Mouse (Mus musculus) adrenal gland, postnatal 36 days (tissue): Measurements from ENCODE around the gene Pcgf6. TPM values are rescaled to one million over a fixed set of nuclear protein-coding genes. Genes with fewer than 3 reads are reported as not detected.

Experiments used
- DNase-seq, 2 experiments: peaks; one replicate each; pipeline ENCODE4 v3.0.0; 2021; ENCODE audit warnings: mixed read lengths in 1 of 2
- long read RNA-seq, 2 experiments: library from polyadenylated mRNA; stranded (forward); transcript quantifications; one replicate each; pipeline ENCODE4 v2.0.0; 2021; ENCODE audit warnings: borderline sequencing depth in 2 of 2
- total RNA-seq, 2 experiments: library from RNA; stranded (reverse); gene quantifications; 2 replicates each; pipeline ENCODE4 v1.2.3; 2021

The Pcgf6 gene
- 10 to 100 TPM in 1 of 2 experiments, 1 to 10 TPM in 1; 9.1 to 11.9 TPM for total RNA-seq
- long read RNA-seq, experiment 1, transcript Pcgf6-201 (10 exons, 2,159 nt), result major isoform, 10 of 18 reads
- long read RNA-seq, experiment 1, partial matches to known transcripts, result 4 of 18 reads
- long read RNA-seq, experiment 1, other reads (novel, unspliced or antisense), result 3 of 18 reads
- long read RNA-seq, experiment 2, partial matches to known transcripts, result 0 of 4 reads
- long read RNA-seq, experiment 2, other reads (novel, unspliced or antisense), result 1 of 4 reads

DNA sequence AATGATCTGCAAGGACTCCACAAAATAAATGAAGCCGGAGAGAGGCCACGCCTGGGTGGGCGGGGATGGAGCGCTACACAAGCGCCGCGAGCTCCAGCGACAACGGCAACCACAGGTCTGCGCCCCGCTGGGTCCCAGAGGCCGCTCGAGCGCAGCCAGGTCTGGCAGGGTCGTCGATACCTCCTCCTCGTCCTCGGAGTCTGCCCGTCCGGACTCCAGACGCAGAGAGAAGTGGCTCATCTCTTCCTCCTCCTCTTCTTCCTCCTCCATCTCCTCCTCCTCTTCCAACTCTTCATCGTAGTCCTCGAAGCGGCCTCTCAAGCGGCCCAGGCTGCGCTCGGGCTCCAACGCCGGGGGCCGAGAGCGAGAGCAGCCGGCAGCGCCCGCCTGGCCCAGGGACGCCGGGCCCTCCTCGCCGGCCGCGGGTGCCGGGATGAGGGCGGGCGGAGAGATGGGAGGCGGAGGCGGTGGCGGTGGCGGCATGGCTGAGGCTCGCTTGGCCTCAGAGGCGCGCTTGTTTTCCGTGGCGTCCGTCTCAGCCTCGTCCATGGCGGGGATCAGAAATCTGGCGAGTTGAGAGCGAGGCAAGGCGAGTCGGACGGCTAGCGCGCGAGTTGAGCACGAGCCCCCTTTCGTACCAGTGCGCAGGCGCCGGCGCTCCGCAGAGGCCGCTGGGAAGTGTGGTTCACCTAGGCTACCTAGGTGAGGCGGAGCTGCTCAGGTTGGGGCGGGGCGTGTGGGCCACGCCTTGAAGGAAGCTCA, at the start of gene Pcgf6:
Pcgf6 (minus strand) TSS at position 636 of the 762 bp plus-strand sequence.
- DNase-seq, result peak; percentile 86 to 89

DNA sequence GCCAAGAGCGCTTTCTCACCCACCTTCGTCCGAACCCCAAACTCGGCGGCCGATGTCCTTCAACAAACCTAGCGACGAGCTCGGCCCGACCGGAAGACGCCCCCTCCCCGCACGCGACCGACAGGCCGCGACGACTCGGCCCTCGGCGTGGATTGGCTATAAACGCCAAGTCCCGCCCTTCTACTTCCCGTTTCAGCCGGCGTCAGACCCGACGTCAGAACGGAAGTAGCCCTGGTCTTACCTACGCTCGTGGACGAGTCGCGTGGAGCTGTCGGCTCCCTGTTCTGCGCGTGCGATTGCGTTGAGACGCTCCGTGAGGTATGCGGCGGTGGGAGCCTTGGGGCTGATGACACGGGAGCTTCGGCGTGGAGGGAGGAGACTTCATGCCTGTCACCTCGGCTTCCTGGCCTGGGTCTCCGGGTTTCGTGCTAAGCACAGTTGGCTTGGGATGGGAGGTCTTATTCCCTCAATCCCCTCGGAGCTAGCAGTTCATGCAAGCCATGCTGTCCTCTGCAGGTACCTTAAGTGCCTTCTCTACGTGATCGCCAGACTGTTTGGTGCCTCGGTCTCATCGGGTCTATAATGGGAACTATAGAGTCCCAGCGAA, 39.9 kb upstream of the Pcgf6 start, which contains the start of the genes Usmg5 and Pdcd11:
Usmg5 (minus strand) TSS at position 98 of the 607 bp plus-strand sequence.
Pdcd11 (plus strand) TSS at position 219 of the 607 bp plus-strand sequence.
- DNase-seq, result peak; percentile 97

DNA sequence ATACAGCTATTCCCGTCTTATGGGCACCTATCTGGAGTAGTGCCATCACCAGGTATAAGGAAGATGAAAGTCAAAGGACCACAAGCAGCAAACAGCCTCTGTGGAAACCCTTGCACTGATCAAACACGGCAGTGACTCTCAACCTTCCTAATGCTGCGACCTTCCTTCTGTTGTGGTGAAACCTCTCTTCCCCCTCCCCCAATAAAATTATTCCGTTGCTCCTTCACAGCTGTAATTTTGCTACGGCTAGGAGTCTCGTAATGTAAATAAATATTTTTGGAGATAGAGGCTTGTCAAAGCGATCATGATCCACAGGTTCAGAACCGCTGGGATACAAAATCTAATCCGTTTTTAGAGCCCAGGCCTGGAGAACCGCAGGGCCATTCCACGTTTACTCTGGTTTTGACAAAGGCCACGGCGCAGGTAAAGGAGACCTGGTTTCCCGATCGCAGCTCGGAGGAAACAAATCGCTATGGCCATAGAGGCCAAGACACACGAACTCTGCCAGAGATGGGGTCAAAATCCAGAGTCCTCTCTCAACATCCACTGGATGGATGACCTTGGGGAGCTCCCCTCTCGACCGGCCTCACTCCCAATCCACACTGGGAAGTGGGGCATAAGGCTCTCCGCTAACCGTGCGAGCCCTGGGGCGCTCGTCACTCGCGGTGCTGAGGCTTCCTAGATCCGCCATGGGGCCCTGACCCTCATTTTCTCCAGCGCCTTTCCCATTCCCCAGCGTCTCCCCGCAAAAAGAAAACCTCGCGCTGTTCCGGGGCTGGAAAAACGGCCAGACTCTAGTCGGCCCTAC, 39.2 kb upstream of the Pcgf6 start:
- DNase-seq, result peak; percentile 7 to 39

DNA sequence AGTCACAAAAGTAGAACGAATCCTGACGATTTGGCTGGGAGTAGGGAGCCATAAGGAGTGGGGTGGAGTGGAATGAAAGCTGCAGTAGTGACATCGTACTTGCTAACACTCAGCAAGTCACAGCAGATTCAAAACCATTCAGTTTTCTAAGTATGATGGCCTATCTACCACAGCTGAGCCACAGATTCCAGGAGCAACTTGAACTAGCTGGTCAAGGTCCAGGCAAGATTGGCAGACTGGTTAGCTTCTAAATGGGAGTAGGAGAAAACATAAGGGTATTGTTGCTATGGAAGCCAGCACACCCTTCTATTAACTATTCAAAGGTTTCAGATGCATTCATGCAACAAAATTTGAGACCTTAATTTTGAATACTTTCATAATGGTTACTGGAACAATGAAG, 37.5 kb upstream of the Pcgf6 start:
- DNase-seq, result no peak

DNA sequence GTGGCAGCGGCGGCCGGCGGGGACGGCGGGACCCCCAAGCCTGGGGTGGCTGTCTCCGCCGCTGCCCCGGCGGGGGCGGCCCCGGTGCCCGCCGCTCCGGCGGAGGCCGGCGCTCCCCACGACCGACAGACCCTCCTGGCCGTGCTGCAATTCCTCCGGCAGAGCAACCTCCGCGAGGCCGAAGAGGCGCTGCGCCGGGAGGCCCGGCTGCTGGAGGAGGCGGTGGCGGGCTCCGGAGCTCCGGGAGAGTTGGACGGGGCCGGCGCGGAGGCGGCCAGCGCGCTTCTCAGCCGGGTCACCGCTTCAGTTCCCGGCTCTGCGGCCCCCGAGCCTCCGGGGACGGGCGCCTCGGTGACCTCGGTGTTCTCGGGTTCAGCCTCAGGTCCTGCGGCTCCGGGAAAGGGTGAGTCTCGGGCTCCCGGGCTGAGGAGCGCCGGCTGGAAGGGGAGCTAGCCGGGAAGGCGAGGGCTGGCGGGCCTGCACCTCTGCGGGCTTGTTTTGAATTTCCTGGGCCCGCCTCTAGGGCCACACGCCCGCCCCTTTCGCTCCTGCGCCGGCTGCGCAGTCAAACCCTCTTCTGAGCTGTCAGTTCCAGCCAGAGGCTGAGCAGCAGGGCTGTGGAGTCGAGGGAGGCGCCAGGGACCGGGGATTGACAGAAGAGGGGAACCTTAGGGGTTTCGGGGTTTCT, 17.4 kb upstream of the Pcgf6 start:
- peak; percentile 91 to 93 for DNase-seq

DNA sequence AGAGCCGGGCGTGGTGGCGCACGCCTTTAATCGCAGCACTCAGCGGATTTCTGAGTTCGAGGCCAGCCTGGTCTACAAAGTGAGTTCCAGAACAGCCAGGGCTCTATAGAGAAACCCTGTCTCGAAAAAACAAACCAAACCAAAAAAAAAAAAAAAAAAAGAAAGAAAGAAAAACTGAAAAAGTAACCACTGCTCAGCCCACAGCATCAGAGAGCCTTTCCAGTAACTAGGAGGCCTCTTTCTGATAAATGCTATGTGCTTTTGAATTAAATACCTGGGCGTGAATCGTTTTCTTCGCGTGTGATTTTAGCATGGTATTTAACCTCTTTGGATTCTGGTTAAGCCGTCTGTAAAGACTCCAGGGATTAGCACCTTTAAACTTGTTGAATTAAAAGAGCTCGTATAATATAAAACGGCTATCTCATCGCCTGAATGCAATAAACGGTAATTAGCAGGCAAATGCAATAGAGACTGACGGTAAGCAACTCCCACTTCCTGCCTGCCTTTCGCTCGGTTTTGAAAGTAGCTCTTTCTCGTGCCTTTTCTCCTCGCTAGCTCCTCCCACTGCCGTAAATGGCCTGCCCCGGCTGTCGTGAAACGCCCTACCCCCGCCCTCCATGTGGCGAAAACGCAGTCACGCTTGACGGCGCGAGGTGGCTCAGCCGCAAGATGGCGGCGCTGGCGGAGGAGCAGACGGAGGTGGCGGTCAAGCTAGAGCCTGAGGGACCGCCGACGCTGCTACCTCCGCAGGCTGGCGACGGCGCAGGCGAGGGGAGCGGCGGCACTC, 16.6 kb upstream of the Pcgf6 start, which contains the start of gene Taf5:
Taf5 (plus strand) TSS at position 651 of the 787 bp plus-strand sequence.
- peak; percentile 98 for DNase-seq

DNA sequence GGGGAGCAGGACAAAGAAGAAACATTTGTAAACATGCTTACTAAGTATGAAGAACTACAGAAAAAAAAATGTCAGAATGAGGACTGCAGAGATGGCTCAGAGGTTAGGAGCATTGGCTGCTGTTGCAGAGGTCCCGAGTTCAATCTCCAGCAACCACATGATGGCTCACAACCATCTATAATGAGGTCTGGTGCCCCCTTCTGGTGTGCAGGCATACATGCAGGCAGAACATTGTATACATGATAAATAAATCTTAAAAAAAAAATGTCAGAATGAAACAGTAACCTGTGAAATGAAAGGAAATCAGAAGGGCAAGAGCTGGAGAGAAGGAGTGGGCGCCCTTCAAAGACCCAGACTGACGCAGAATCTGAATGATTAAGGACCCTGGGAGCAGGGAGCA, 15.2 kb upstream of the Pcgf6 start:
- no peak for DNase-seq

DNA sequence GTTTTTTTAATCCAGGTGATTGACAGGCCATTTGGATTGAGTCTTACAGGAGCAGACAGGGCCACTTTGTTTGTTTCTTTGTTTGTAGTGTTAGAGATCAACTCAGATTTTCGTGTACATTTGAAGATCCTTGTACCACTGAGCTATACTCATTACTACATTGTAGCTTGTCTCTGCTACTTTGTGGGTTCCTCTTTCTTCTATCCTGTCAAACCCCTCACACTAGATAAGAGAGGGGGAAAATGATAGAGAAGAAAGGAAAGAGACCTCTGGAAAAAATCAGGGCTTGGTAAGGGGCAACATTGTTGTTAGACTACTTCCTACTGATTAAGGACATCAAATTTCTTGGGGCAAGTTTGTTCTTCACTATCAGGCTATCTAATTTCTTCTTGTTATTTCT, 7.0 kb upstream of the Pcgf6 start:
- DNase-seq, result no peak

DNA sequence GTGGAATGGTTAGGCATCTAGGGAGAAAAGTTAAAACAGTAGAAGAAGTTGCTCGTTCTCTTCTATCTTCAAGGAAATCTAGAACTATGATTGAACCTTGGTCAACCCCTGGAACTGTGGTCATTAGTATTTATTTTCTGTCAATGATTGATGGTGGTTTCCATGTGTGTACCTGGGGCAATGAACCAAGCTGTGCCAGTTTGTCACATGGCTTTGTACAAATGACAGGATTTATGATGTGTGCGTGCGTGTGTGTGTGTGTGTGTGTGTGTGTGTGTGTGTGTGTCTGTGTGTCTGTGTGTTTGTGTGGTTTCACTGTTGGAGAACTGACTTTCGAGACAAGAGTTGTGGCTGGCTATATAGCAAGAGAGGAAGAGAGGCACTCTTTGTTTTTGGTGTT, 2.8 kb upstream of the Pcgf6 start:
- DNase-seq, result no peak

DNA sequence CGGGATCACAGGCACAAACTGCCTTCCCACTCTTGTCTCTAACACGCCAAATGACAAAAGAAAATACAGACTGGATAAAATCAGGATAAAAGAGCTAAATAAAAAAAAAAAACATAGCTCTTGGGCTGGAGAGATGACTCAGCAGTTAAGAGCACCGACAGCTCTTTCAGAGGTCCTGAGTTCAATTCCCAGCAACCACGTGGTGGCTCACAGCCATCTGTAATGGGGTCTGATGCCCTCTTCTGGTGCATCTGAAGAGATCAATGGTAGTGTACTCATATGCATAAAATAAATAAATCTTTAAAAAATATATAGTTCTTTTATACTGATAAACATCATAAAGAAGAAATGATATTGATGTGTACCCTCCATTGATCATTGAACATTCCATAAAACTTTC, 2.2 kb upstream of the Pcgf6 start:
- DNase-seq, result no peak

DNA sequence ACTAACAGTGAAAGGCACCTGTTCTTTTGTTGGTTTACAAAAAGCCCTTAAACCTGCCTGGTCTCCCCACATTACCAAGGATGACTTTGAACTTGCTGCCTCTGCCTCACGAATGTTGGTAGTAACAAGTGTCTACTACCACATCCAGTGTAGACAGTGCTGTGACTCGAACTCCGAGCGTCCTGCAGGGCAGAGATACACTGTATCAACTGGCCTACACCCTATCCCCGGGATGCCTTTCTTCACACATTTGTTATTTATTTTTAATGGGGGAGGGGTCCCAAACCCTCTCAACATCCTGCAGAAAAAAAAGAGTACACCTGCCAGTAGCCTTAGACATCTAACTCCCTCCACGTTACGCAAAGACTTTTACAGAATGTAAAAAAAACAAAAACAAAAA, 866 bp downstream of the Pcgf6 start:
- DNase-seq, result no peak

DNA sequence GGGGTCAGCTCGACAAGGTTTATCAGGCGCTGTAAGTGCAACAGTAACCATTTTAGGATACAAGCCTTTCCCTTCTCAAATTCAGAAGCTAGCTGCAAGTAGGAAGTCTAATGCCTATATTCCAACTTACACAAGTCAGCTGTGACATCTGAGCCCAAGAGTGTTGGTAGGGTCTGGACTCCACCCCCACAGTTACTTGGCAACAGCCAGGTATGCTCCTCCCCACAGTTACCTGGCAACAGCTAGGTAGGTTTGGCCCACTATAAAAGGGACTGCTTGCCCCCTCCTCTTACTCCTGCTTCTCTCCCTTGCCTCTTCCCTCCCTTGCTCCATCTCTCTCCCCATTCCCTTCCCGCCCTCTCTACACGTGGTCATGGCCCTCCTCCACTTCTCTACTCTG, 1.6 kb downstream of the Pcgf6 start:
- DNase-seq, result no peak

DNA sequence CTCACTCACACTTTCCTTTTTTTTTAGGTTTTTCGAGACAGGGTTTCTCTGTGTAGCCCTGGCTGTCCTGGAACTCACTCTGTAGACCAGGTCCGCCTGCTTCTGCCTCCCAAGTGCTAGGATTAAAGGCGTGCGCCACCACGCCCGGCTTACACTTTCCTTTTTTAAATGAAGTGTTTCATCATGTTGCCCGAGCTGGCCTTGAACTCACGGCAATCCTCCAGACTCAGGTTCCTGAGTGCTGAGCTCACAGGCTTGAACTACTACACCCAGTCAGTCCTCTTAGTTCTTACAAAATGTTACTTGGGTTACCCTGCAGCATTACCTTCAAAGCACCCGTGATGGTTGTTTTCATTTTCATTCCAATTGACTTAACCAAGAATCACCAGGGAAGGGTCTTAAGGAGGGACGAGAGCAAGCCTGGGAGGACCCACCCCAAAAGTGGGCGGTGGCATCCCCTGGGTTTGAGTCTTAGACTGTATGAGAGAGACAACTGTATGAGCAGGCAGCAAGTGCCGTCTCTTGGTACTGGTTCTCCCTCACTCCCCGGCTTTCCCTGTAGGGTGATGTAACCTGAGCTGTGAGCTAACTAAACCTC, 3.4 kb downstream of the Pcgf6 start:
- peak; percentile 59 to 76 for DNase-seq

DNA sequence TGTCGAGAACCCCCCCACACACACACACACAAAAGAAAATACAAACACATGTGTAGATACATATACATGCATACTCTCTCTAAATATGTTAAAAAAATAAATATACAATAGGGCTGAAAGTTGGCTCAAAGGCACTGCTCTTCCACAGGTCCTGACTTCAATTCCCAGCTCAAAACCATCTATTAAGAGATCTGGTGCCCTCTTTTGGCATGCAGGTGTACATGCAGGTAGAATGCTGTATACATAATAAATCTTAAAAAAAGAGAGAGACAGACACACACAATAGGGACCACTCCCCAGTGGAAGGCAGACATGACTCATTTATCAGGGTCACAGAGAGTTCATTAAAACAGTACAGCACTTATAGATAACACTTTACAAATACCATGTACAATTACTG, 4.4 kb downstream of the Pcgf6 start:
- DNase-seq, result no peak

DNA sequence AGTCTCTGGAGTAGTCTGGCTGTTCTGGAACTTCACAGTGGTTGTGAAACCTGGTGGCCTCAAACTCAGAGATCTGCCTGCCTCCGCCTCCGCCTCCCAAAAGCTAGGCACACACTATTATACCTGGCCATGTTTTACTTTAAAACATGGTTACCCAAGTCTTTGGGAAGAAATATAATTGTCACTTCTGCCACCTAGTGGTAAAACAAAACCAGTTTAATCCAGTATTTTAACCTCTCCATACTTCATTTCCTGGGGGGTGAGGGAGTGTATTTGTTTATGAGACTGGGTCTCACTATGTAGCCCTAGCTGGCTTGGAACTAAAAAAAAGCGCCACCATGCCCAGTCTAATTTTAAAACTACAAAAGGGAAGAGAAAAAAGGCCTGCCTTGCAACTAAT, 7.1 kb downstream of the Pcgf6 start:
- no peak for DNase-seq

DNA sequence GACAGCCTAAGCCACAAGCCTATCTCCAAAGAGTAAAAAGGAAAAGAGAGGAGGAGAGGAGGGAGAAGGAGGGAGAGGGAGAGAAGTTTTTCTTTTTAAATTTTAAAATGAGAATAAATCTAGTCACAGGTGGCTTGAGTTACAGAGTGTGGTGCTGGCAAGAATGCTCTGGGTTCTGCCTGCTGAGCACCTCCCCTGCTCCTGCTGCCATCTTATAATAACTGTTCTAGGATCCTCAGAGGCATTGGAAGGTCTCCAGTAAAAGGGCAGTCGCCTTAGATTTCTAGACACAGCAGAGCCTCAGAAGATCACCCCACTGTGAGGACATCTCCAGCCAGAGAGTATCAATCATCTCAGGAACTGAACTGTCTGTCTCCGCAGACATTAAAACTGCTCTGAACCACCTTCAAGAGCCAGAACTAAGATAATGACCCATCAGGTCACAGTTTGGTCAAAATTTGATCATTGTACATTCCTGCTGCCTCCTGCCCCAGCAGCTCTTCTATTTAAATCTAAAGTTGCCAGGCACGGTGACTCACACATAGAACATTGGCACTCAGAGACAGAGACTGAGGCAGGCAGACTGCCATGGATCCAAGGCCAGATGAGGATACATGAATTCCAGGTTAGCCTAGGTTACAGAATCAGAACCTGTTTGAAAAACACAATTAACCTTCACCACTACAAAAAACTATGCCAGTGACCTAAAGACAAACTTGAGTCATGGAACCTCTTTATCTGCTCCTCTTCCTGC, 9.8 kb downstream of the Pcgf6 start:
- DNase-seq, result peak; percentile 74 to 78

DNA sequence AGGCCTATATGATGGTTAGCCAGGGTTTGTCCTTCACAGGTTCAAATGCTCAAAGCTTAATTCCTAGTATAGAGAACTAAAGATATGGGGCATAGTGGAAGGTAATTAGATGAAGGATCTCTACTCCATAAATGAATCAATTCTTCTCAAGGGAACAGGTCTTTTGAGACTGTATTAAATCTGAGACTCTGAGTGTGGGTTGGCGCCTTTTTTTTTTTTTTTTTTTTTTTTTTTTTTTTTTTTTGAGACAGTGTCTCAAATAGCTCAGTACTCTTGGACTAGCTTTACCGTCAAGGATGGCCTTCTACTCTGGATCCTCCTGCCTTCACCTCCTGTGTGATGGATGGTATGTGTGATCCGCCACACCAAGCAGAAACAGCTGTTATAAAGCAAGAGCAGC, 14.1 kb downstream of the Pcgf6 start:
- DNase-seq, result no peak

DNA sequence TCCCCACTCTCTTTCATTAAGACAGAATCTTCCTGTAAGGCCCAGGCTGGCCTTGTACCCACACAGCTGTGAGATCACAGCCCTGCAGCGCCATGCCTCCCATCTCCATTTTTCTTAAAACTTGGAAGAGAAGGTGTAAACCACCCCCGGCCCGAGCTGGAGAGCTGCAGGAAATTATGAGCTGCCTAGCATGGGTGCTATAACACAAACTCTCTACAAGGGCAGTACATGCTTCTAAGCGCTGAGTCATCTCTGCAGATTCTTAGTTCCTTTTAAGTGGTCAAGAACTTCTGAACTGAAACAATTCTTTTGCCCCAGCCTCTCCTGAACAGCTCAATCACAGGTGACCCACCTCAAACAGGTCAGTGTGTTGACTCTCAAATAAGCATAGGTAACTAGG, 15.8 kb downstream of the Pcgf6 start:
- DNase-seq, result no peak

DNA sequence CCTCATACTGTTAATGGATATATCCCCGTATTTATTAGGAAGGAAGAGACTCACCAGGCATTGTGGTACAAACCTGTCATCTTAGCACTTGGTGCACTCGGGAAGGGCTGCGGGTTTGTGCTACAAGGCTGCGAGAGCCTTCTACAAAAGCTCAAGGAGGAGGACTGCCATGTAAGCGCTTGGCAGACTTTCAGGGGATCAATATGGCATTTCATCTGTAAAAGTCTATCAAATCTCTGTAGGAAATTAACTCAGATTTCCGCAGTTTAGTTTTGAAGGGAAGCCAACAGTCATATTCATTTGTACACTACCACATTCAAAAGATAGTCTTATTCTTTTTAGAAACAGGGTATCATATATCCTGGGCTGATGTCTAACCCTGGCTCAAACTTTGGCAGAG, 18.9 kb downstream of the Pcgf6 start:
- DNase-seq, result no peak

DNA sequence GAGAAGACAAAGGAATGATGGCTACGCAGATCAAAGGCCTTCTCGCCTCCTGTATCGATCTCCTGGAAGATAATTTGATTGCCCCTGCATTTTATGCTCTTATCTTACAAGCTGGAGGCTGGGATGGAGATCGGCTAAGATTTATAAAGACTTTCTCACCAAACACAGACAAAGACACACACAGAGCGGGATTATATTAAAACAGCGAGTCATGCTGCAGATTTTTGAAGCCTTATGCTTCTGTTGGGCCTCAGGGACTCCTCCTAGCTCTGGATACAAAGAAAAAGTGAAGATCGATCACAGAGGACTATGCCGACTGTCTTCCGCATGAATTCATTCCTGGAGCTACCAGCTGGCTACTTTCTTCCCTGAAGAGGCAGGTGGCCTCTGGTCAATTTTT, 20.9 kb downstream of the Pcgf6 start:
- no peak for DNase-seq
